11 mouse cellular contexts compared by ENCODE assay signal in the genomic region with DNA sequence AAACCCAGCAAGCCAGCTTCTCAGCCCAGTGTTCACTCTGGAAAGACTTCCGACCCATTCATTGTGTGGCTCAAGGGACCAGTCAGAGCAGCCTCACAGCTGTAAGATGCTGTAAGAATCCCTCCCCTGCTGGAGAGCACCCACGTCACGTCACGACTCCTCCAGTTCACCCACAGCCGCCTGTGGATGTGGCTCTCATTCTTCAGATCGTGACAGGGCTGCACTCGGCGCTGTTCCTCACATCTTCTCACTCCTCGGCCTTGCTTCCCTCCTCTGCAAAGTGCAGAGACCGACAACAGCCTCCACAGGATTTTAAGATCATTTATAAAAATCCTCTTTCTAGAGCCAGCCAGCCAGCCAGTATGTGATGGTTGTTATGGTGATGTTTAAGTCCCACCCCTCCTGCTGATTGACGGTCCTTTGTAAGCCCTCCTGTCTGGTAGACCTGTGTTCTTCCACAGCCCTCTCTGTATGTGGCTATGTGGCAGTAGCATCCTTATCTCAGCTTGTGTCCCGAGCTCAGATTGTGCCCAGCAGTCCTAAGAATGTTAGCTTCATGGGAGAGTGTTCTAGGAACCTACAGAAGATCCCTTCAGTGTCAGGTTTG.
DNase-seq lines count a peak whose midpoint lies in the region; ATAC-seq lines count a peak whose summit lies in the region.
"Had no signal": no experiment of that assay in that cellular context is flagged by ENCODE, and none has a peak within 500 bp of the region (broad histone marks: within the 10 kb centered on the region; RNA-seq: fewer than 3 reads in every experiment).

No protein-coding gene starts in this region.

- ATAC-seq in forebrain, embryonic 13.5 days: peak; percentile 82
- no peak for ATAC-seq in monocyte, adult 5-6 weeks (replicated peaks; ENCODE audit: insufficient number of reproducible peaks, low FRiP score, low TSS enrichment, poor library complexity, severe bottlenecking)

- 61% methylated on average over 12 of the region's 12 CpGs for WGBS in forebrain, embryonic 13.5 days

- DNase-seq in frontal cortex, postnatal 10 days (ENCODE audit: low spot score in 2 of 2): peak; percentile 35 to 56
- peak; percentile 58 to 79 for DNase-seq in left cerebral cortex, postnatal 14 days (ENCODE audit: low spot score in 2 of 2)
- DNase-seq in retina, embryonic 14.5 days (ENCODE audit: low spot score): peak; percentile 37
- DNase-seq in gastrocnemius, postnatal 10 days: no peak
- DNase-seq in spleen, postnatal 36 days (ENCODE audit: low spot score in 2 of 2): no peak
- DNase-seq: heart, postnatal 36 days; thymus, postnatal 36 days had no signal

- no peaks in the 10 kb centered on the region for H3K36me3 ChIP-seq in forebrain, embryonic 13.5 days (ENCODE audit: poor library complexity, severe bottlenecking)
- H3K36me3 ChIP-seq: limb, embryonic 15.5 days had no signal

- H3K27me3 ChIP-seq in forebrain, embryonic 13.5 days: no peaks in the 10 kb centered on the region

- H3K9me3 ChIP-seq in forebrain, embryonic 13.5 days (replicated peaks): no peaks in the 10 kb centered on the region
- H3K9me3 ChIP-seq: limb, embryonic 15.5 days had no signal

- H3K4me3 ChIP-seq in forebrain, embryonic 13.5 days: no peak overlapping the region
- H3K4me3 ChIP-seq: limb, embryonic 15.5 days had no signal

- no peak overlapping the region for H3K4me2 ChIP-seq in forebrain, embryonic 13.5 days
- H3K4me2 ChIP-seq: limb, embryonic 15.5 days had no signal

- H3K27ac ChIP-seq in forebrain, embryonic 13.5 days: peak overlapping the region; percentile 63
- H3K27ac ChIP-seq: kidney, postnatal 0 days; limb, embryonic 15.5 days had no signal

- peaks cover 11% of the 10 kb centered on the region for H3K4me1 ChIP-seq in forebrain, embryonic 13.5 days
- H3K4me1 ChIP-seq: limb, embryonic 15.5 days had no signal

- H3K9ac ChIP-seq in forebrain, embryonic 13.5 days: no peak overlapping the region
- H3K9ac ChIP-seq: limb, embryonic 15.5 days had no signal

- intact Hi-C loops in left cerebral cortex, postnatal 14 days (cut with DNase I): loop anchor here (10.0 kb wide), 1 partner anchor 64 kb away; a partner anchor contains a TSS

Comparison
In these comparisons a context has a peak if more than half of its experiments do, and no peak if none do; other contexts are left out.
1. DNase-seq: peak in frontal cortex, postnatal 10 days (2 of 2), left cerebral cortex, postnatal 14 days (2 of 2) and retina, embryonic 14.5 days (single experiment); none in gastrocnemius, postnatal 10 days (single experiment) and spleen, postnatal 36 days (0 of 2).